Mouse (Mus musculus) effector memory CD4-positive, alpha-beta T cell, adult 5 months (primary cell): ENCODE data around the gene Ampd3. TPM values are rescaled to one million over a fixed set of nuclear protein-coding genes. Genes with fewer than 3 reads are reported as not detected.

Experiments
- polyA plus RNA-seq: library from polyadenylated mRNA; unstranded; fragments of 100-300 nt; shearing (Covaris generic); gene quantifications from one replicate; pipeline ENCODE4 v1.2.1, GENCODE M21; 2017

Gene Ampd3
- 2.6 TPM for polyA plus RNA-seq

DNA sequence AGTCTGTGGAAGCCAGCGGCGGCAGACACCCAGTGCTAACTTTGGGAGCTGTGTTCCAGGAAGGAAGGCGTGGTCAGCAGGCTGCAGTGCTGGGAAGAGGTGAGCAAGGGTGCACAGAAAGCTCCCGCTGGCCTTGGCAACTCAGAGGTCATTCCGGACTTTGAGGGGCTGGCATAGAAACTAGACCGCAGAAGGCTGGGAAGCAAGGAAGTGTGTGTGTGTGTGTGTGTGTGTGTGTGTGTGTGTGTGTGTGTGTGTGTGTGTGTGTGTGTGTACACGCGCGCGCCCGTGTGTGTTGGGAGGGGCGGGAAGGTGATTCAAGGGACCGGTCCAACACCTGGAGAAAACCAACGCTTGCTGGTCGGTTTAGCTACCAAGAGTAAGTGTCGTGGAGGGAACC lies at the start of gene Ampd3:
TSS of gene Ampd3 (plus strand) at position 206 of the 400 bp plus-strand sequence.

DNA sequence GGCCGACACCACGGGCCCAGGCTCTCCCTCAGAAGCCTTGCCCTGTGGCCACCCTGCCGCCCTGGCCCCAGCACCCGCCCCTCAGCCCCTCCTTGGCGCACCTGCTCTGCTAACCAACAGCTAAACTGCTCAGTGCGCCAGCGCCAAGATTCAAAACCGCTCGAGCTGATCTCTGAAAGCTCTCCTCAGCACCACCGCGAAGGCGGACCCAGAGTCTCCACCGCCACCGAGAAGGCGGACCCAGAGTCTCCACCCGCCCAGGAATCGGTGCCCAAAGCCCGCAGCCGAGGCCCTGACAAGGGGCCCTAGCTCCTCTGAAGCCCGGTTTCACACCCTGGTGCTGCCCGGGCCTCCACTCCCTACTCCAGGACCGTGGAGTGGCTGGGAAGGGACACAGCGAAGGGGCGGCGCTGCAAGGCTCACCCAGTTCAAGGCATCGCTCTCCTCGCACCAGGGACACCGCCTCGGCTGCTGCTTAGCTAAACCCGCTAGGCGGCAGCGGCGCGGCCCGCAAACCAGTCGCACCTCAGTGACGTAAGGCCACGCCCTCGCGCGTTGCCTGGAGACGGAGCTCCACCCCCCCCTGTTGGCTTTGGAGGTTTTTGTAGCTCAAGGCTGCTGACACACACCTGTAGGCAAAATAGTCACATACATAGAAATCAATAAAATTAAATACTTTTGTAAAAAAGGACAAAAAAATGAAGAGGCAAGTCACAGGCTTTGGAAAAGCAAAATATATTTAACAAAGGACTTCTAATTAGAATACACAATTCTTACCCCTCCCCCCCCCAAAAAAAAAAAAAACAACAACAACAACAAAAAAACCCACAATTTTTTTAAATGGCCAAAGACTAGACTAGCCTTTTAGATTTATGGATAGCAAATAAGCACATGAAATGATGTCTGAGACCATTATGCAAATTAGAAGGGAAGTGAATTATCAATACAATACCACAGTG lies 76.2 kb downstream of the Ampd3 start, which contains the start of gene Rnf141:
TSS of gene Rnf141 (minus strand) at position 542 of the 959 bp plus-strand sequence.

Other genes starting within 250 kb of the Ampd3 start
- 7.2 TPM for gene Sbf2, start 153.3 kb upstream of the Ampd3 start, polyA plus RNA-seq
- 1.1 TPM for gene Adm, start 140.5 kb upstream of the Ampd3 start, polyA plus RNA-seq
- 13.3 TPM for gene Rnf141, start 76.3 kb downstream of the Ampd3 start, polyA plus RNA-seq
- not detected for gene Lyve1, start 95.0 kb downstream of the Ampd3 start, polyA plus RNA-seq
- 1.4 TPM for gene Mrvi1, start 214.3 kb downstream of the Ampd3 start, polyA plus RNA-seq